Mouse (Mus musculus): ENCODE measurements around the gene Pax2.

- TF ChIP-seq CTCF (IDR thresholded peaks at IDR 0.05; ENCODE audit: control insufficient read depth, insufficient read depth, insufficient replicate concordance, low read depth, low read length) (no peak), POLR2A (IDR thresholded peaks at IDR 0.05; ENCODE audit: control insufficient read depth, low read depth, low read length) (no peak)
Measured at GRCm38 (mm10) chr19:44882552-44883024, 126.7 kb downstream of the Pax2 start.
